ENCODE assay signal across 13 mouse cellular contexts in genomic region chr2:13557145-13558030, GRCm38 (mm10). TPM values are rescaled to one million over a fixed set of nuclear protein-coding genes. Genes with fewer than 3 reads are reported as not detected.
DNase-seq lines count a peak whose midpoint lies in the region; ATAC-seq and TF ChIP-seq lines count a peak whose summit lies in the region.
"Had no signal": no experiment of that assay in that cellular context is flagged by ENCODE, and none has a peak within 500 bp of the region (broad histone marks: within the 10 kb centered on the region; RNA-seq: fewer than 3 reads in every experiment).

No protein-coding gene starts in this region.

- H3K27ac ChIP-seq in embryonic facial prominence, embryonic 12.5 days: 0 out of 2 replicates have a peak overlapping the region, but pooled peaks have one; percentile 50
- no peak overlapping the region for H3K27ac ChIP-seq in embryonic facial prominence, embryonic 10.5 days (replicated peaks)
- 0 out of 2 replicates have a peak overlapping the region, but pooled peaks have one; percentile 7 for H3K27ac ChIP-seq in embryonic facial prominence, embryonic 13.5 days
- H3K27ac ChIP-seq: intestine, embryonic 15.5 days; limb, embryonic 12.5 days had no signal

- H3K79me2 ChIP-seq in C2C12 (ENCODE audit: control insufficient read depth, insufficient read depth): peaks cover 6% of the 10 kb centered on the region

- no peak for TF ChIP-seq CTCF in C2C12 (IDR thresholded peaks at IDR 0.05; ENCODE audit: control insufficient read depth, insufficient read depth, insufficient read length)

- no peak overlapping the region for H3K4me3 ChIP-seq in embryonic facial prominence, embryonic 12.5 days
- H3K4me3 ChIP-seq in embryonic facial prominence, embryonic 10.5 days: no peak overlapping the region
- H3K4me3 ChIP-seq in C2C12 (ENCODE audit: insufficient read depth, poor library complexity, severe bottlenecking): no peak overlapping the region
- no peak overlapping the region for H3K4me3 ChIP-seq in embryonic facial prominence, embryonic 13.5 days
- H3K4me3 ChIP-seq: intestine, embryonic 15.5 days; limb, embryonic 12.5 days had no signal

- no peaks in the 10 kb centered on the region for H3K9me3 ChIP-seq in embryonic facial prominence, embryonic 12.5 days
- no peaks in the 10 kb centered on the region for H3K9me3 ChIP-seq in embryonic facial prominence, embryonic 10.5 days
- no peaks in the 10 kb centered on the region for H3K9me3 ChIP-seq in embryonic facial prominence, embryonic 13.5 days
- H3K9me3 ChIP-seq: intestine, embryonic 15.5 days; limb, embryonic 12.5 days had no signal

- intact Hi-C loops in left cerebral cortex, postnatal 4 days (cut with DNase I): no loop called here

- no peak for ATAC-seq in embryonic facial prominence, embryonic 12.5 days (ENCODE audit: insufficient number of reproducible peaks, insufficient read depth, low FRiP score, low TSS enrichment)
- no peak for ATAC-seq in embryonic facial prominence, embryonic 13.5 days (ENCODE audit: insufficient number of reproducible peaks, insufficient read depth, low FRiP score, low TSS enrichment, low read depth)
- ATAC-seq in megakaryocyte, adult 5-6 weeks (ENCODE audit: poor library complexity, severe bottlenecking): peak; percentile 42
- ATAC-seq: intestine, embryonic 15.5 days had no signal

- H3K27me3 ChIP-seq in embryonic facial prominence, embryonic 12.5 days: no peaks in the 10 kb centered on the region
- H3K27me3 ChIP-seq in embryonic facial prominence, embryonic 10.5 days (replicated peaks; ENCODE audit: low read depth, poor library complexity, severe bottlenecking): no peaks in the 10 kb centered on the region
- H3K27me3 ChIP-seq in C2C12 (ENCODE audit: control insufficient read depth, insufficient read depth, insufficient read length): no peaks in the 10 kb centered on the region
- no peaks in the 10 kb centered on the region for H3K27me3 ChIP-seq in embryonic facial prominence, embryonic 13.5 days
- H3K27me3 ChIP-seq: intestine, embryonic 15.5 days; limb, embryonic 12.5 days had no signal

- H3K79me3 ChIP-seq in C2C12 (ENCODE audit: low read depth): no peaks in the 10 kb centered on the region

- H3K4me1 ChIP-seq in embryonic facial prominence, embryonic 12.5 days: peaks cover 5% of the 10 kb centered on the region; the same call in 1 of the 2 replicates
- peaks cover 6% of the 10 kb centered on the region for H3K4me1 ChIP-seq in embryonic facial prominence, embryonic 10.5 days
- H3K4me1 ChIP-seq in embryonic facial prominence, embryonic 13.5 days: peaks cover 21% of the 10 kb centered on the region
- H3K4me1 ChIP-seq: limb, embryonic 12.5 days had no signal

- DNase-seq in embryonic facial prominence, embryonic 10.5 days (ENCODE audit: low spot score): no peak
- no peak for DNase-seq in left cerebral cortex, postnatal 4 days
- no peak for DNase-seq in right cerebral cortex, postnatal 10 days (ENCODE audit: low spot score in 2 of 2)
- DNase-seq in layer of hippocampus, postnatal 25 days (ENCODE audit: extremely low spot score in 1 of 2, low spot score in 1 of 2): no peak
- DNase-seq: gastrocnemius, postnatal 10 days; lung, postnatal 10 days; thymus, postnatal 4 days had no signal

- no peak overlapping the region for H3K9ac ChIP-seq in embryonic facial prominence, embryonic 12.5 days
- no peak overlapping the region for H3K9ac ChIP-seq in embryonic facial prominence, embryonic 13.5 days
- H3K9ac ChIP-seq: intestine, embryonic 15.5 days; limb, embryonic 12.5 days had no signal

- no peak overlapping the region for H3K4me2 ChIP-seq in embryonic facial prominence, embryonic 12.5 days (replicated peaks)
- H3K4me2 ChIP-seq in embryonic facial prominence, embryonic 13.5 days: no peak overlapping the region
- H3K4me2 ChIP-seq: intestine, embryonic 15.5 days; limb, embryonic 12.5 days had no signal

- 82% methylated on average over 9 of the region's 9 CpGs for WGBS in embryonic facial prominence, embryonic 12.5 days
- 86% methylated on average over 9 of the region's 9 CpGs for WGBS in embryonic facial prominence, embryonic 10.5 days
- WGBS in embryonic facial prominence, embryonic 13.5 days: 64% methylated on average over 9 of the region's 9 CpGs

- H3ac ChIP-seq in C2C12 (ENCODE audit: control insufficient read depth, insufficient read length, low read depth): peak overlapping the region; percentile 65

- H3K36me3 ChIP-seq in embryonic facial prominence, embryonic 12.5 days: no peaks in the 10 kb centered on the region
- no peaks in the 10 kb centered on the region for H3K36me3 ChIP-seq in embryonic facial prominence, embryonic 10.5 days (replicated peaks)
- no peaks in the 10 kb centered on the region for H3K36me3 ChIP-seq in C2C12 (ENCODE audit: control insufficient read depth, insufficient read depth)
- H3K36me3 ChIP-seq in embryonic facial prominence, embryonic 13.5 days: no peaks in the 10 kb centered on the region
- H3K36me3 ChIP-seq: intestine, embryonic 15.5 days; limb, embryonic 12.5 days had no signal

TF ChIP-seq in C2C12, 6 proteins besides CTCF, POLR2A, EP300 and RAD21:
- peak; percentile 59 for TF ChIP-seq FOSL1 (IDR thresholded peaks at IDR 0.05; ENCODE audit: insufficient read depth, low read length, poor library complexity, severe bottlenecking)
- no peak for TF ChIP-seq MYOD1 (IDR thresholded peaks at IDR 0.05; ENCODE audit: control insufficient read depth, insufficient read length, low read depth)
- TF ChIP-seq MAX (IDR thresholded peaks at IDR 0.05): peak; percentile 27
- TF ChIP-seq USF1 (IDR thresholded peaks at IDR 0.05; ENCODE audit: low read depth): no peak
- no peak for TF ChIP-seq CEBPB (IDR thresholded peaks at IDR 0.05; ENCODE audit: low read depth)
- no peak for TF ChIP-seq MYOG (IDR thresholded peaks at IDR 0.05; ENCODE audit: control insufficient read depth, extremely low read depth, insufficient read length)
TF ChIP-seq in C2C12: peak in this region for 2.

RNA-seq across cellular contexts. Expression of gene Trdmt1, which starts 12.9 kb away (rescaled TPM):
- polyA plus RNA-seq in embryonic facial prominence, embryonic 12.5 days (2016; fragmentation: Nextera tagmentation; extraction: Ambion mirVana): 7.3 and 8.4 TPM in 2 replicates
- polyA plus RNA-seq in embryonic facial prominence, embryonic 10.5 days (2016; fragmentation: Nextera tagmentation; extraction: Ambion mirVana): 7.5 TPM in 2 replicates
- 3.5 TPM for polyA plus RNA-seq in C2C12 (2012; fragmentation: generic; extraction: Trizol)
- 8.6 and 10.4 TPM in 2 replicates for polyA plus RNA-seq in embryonic facial prominence, embryonic 13.5 days (2015; fragmentation: Nextera tagmentation; extraction: Ambion mirVana)
- total RNA-seq in megakaryocyte, adult 5-6 weeks (2015): 11.9 and 15.6 TPM in 2 replicates
- total RNA-seq in megakaryocyte, adult 5-6 weeks (2017): 16.5 and 21.9 TPM in 2 replicates
- total RNA-seq in left cerebral cortex, postnatal 4 days (2021): 1 to 10 TPM; 5.2 to 7.2 TPM
- 1 to 10 TPM; 4.8 to 6.4 TPM for total RNA-seq in layer of hippocampus, postnatal 25 days (2021)

RNA-seq across cellular contexts. Expression of gene Vim, which starts 16.3 kb away (rescaled TPM):
- 751 and 762 TPM in 2 replicates for polyA plus RNA-seq in embryonic facial prominence, embryonic 12.5 days (2016; fragmentation: Nextera tagmentation; extraction: Ambion mirVana)
- 433 and 466 TPM in 2 replicates for polyA plus RNA-seq in embryonic facial prominence, embryonic 10.5 days (2016; fragmentation: Nextera tagmentation; extraction: Ambion mirVana)
- polyA plus RNA-seq in C2C12 (2012; fragmentation: generic; extraction: Trizol): 6,934 TPM
- 923 and 1,009 TPM in 2 replicates for polyA plus RNA-seq in embryonic facial prominence, embryonic 13.5 days (2015; fragmentation: Nextera tagmentation; extraction: Ambion mirVana)
- total RNA-seq in megakaryocyte, adult 5-6 weeks (2015): 3,013 and 3,476 TPM in 2 replicates
- 2,898 and 3,189 TPM in 2 replicates for total RNA-seq in megakaryocyte, adult 5-6 weeks (2017)
- 100 to 1,000 TPM; 154 to 160 TPM for total RNA-seq in left cerebral cortex, postnatal 4 days (2021)
- total RNA-seq in layer of hippocampus, postnatal 25 days (2021): 10 to 100 TPM; 57.6 to 62.8 TPM
